Mouse (Mus musculus) right cerebral cortex, postnatal 14 days (tissue): ENCODE data around the gene Grap.

Source experiments
- DNase-seq: peaks from one replicate; pipeline ENCODE4 v3.0.0; 2022

Grap gene

GRCm38 (mm10) chr11:61686141-61686540 lies 33.1 kb downstream of the Grap start:
- DNase-seq, result no peak

GRCm38 (mm10) chr11:61686906-61687453 lies 33.9 kb downstream of the Grap start:
- DNase-seq, result no peak

- no peak for DNase-seq
Measured at GRCm38 (mm10) chr11:61687595-61687994, 34.5 kb downstream of the Grap start.

- DNase-seq, result no peak
Measured at GRCm38 (mm10) chr11:61692996-61693395, 39.9 kb downstream of the Grap start.

GRCm38 (mm10) chr11:61698852-61699251 lies 45.8 kb downstream of the Grap start:
- no peak for DNase-seq

- DNase-seq, result no peak
Measured at GRCm38 (mm10) chr11:61699460-61699859, 46.4 kb downstream of the Grap start.

- DNase-seq, result no peak
Measured at GRCm38 (mm10) chr11:61699933-61700332, 46.9 kb downstream of the Grap start.

GRCm38 (mm10) chr11:61701696-61702095 lies 48.6 kb downstream of the Grap start:
- no peak for DNase-seq

- DNase-seq, result no peak
Measured at GRCm38 (mm10) chr11:61702494-61702893, 49.4 kb downstream of the Grap start.

- no peak for DNase-seq
Measured at GRCm38 (mm10) chr11:61705581-61705980, 52.5 kb downstream of the Grap start.

GRCm38 (mm10) chr11:61706232-61706631 lies 53.2 kb downstream of the Grap start:
- no peak for DNase-seq

GRCm38 (mm10) chr11:61708928-61709327 lies 55.9 kb downstream of the Grap start:
- no peak for DNase-seq

- DNase-seq, result no peak
Measured at GRCm38 (mm10) chr11:61713157-61713855, 60.2 kb downstream of the Grap start.

GRCm38 (mm10) chr11:61714346-61715117 lies 61.5 kb downstream of the Grap start:
- DNase-seq, result peak; percentile 63

- DNase-seq, result no peak
Measured at GRCm38 (mm10) chr11:61715130-61715529, 62.1 kb downstream of the Grap start.

GRCm38 (mm10) chr11:61717990-61718389 lies 64.9 kb downstream of the Grap start:
- DNase-seq, result no peak

- no peak for DNase-seq
Measured at GRCm38 (mm10) chr11:61719387-61719786, 66.3 kb downstream of the Grap start.

GRCm38 (mm10) chr11:61719826-61720225 lies 66.8 kb downstream of the Grap start:
- no peak for DNase-seq

GRCm38 (mm10) chr11:61720636-61721035 lies 67.6 kb downstream of the Grap start, which contains the start of gene Slc5a10:
TSS of gene Slc5a10 (minus strand) at chr11:61720826.
- no peak for DNase-seq

GRCm38 (mm10) chr11:61722077-61722476 lies 69.0 kb downstream of the Grap start:
- no peak for DNase-seq
